In the genomic region with DNA sequence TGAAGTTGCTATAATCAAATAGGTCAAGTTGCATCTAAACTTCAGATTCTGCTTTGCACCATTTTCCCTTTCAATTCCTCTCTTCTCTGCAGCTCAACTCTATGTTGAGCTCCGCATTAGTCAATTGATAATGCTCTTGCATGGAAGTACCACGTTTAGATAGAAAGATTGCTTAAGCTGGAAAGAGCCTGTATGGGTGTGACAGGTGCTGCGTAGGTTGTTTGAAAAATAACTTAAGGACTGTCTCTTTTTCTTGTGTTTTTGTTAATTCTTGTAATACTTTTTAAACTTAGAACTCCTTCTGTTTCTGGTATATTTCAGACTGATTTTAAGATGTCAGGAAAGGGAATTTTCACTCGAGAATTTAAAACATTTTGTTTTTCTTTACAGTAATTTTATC, we compare ENCODE assay signal across 35 mouse cellular contexts. TPM values are rescaled to one million over a fixed set of nuclear protein-coding genes. Genes with fewer than 3 reads are reported as not detected.
"Had no signal": no experiment of that assay in that cellular context is flagged by ENCODE, and none has a peak within 500 bp of the region (broad histone marks: within the 10 kb centered on the region; RNA-seq: fewer than 3 reads in every experiment).

No protein-coding gene starts in this region.

- H3K27me3 ChIP-seq: hindbrain, embryonic 12.5 days; hindbrain, embryonic 13.5 days; hindbrain, embryonic 15.5 days; intestine, embryonic 15.5 days had no signal

- H3K9me3 ChIP-seq: heart, embryonic 10.5 days; heart, embryonic 12.5 days; heart, embryonic 13.5 days; heart, embryonic 15.5 days; hindbrain, embryonic 10.5 days; hindbrain, embryonic 12.5 days; hindbrain, embryonic 13.5 days; hindbrain, embryonic 15.5 days; intestine, embryonic 15.5 days had no signal

- H3K4me3 ChIP-seq: heart, adult 2 months; heart, embryonic 10.5 days; heart, embryonic 12.5 days; heart, embryonic 13.5 days; heart, embryonic 15.5 days; hindbrain, embryonic 10.5 days; hindbrain, embryonic 12.5 days; hindbrain, embryonic 13.5 days; hindbrain, embryonic 15.5 days; intestine, embryonic 15.5 days; layer of hippocampus, adult 2 months; left cerebral cortex, adult 2 months had no signal

- H3K4me2 ChIP-seq: heart, embryonic 11.5 days; heart, embryonic 12.5 days; heart, embryonic 13.5 days; heart, embryonic 15.5 days; hindbrain, embryonic 12.5 days; hindbrain, embryonic 13.5 days; hindbrain, embryonic 14.5 days; hindbrain, embryonic 15.5 days; intestine, embryonic 15.5 days had no signal

- H3K27ac ChIP-seq: heart, adult 2 months; heart, embryonic 10.5 days; heart, embryonic 13.5 days; heart, embryonic 15.5 days; hindbrain, embryonic 10.5 days; hindbrain, embryonic 12.5 days; hindbrain, embryonic 13.5 days; hindbrain, embryonic 14.5 days; hindbrain, embryonic 15.5 days; hindbrain, postnatal 0 days; intestine, embryonic 15.5 days; kidney, postnatal 0 days had no signal

- H3K9ac ChIP-seq: heart, embryonic 12.5 days; heart, embryonic 13.5 days; heart, embryonic 15.5 days; hindbrain, embryonic 12.5 days; hindbrain, embryonic 13.5 days; hindbrain, embryonic 14.5 days; hindbrain, embryonic 15.5 days; intestine, embryonic 15.5 days had no signal

- DNase-seq: heart, adult 2 months; heart, postnatal 10 days; heart, postnatal 14 days; heart, postnatal 36 days; heart, postnatal 4 days; kidney, adult 11 months; kidney, adult 2 months; kidney, adult 8-10 months; kidney, adult 9 months; kidney, postnatal 10 days; kidney, postnatal 14 days; kidney, postnatal 25 days; kidney, postnatal 36 days; kidney, postnatal 4 days; layer of hippocampus, postnatal 36 days had no signal

- H3K4me1 ChIP-seq: heart, embryonic 10.5 days; heart, embryonic 12.5 days; heart, embryonic 13.5 days; heart, embryonic 15.5 days; hindbrain, embryonic 10.5 days; hindbrain, embryonic 12.5 days; intestine, embryonic 15.5 days had no signal

- ATAC-seq: hindbrain, embryonic 16.5 days; hindbrain, postnatal 0 days; inflammation-experienced regulatory T-cells, adult 6 months; intestine, embryonic 15.5 days; intestine, embryonic 16.5 days; intestine, postnatal 0 days had no signal

- H3K36me3 ChIP-seq: heart, embryonic 10.5 days; heart, embryonic 12.5 days; heart, embryonic 13.5 days; heart, embryonic 15.5 days; hindbrain, embryonic 10.5 days; hindbrain, embryonic 12.5 days; hindbrain, embryonic 13.5 days; hindbrain, embryonic 15.5 days; intestine, embryonic 15.5 days had no signal

RNA-seq across cellular contexts. Expression of a gene that starts 26.5 kb away (rescaled TPM):
- total RNA-seq: hematopoietic stem cell, adult 5-6 weeks had no signal
- polyA plus RNA-seq: inflammation-experienced regulatory T-cells, adult 6 months had no signal
